Mouse (Mus musculus) E14TG2a.4 (cell line): ENCODE measurements around the gene Il17f.

Experiments used
- H3K27me3 ChIP-seq: 2 replicates; pipeline ENCODE4 v1.6.1; 2014; ENCODE audit warnings: low read length, control low read depth; ENCODE audit not compliant: insufficient read depth
- H3K36me3 ChIP-seq: 2 replicates; pipeline ENCODE4 v1.6.1; 2014; ENCODE audit warnings: low read length, control low read depth; ENCODE audit not compliant: insufficient read depth
- H3K4me1 ChIP-seq: replicated peaks from 2 replicates; pipeline ENCODE4 v1.6.1; 2014; ENCODE audit warnings: low read depth, low read length, control low read depth
- H3K4me3 ChIP-seq: replicated peaks from 2 replicates; pipeline ENCODE4 v1.5.1; 2014; ENCODE audit warnings: mild to moderate bottlenecking, low read length
- H3K9me3 ChIP-seq: 2 replicates; pipeline ENCODE4 v1.6.1; 2014; ENCODE audit warnings: low read length, control low read depth
- CTCF ChIP-seq: conservative IDR thresholded peaks from 2 replicates; pipeline ENCODE4 v1.5.1; 2014; ENCODE audit warnings: low read length
- NANOG ChIP-seq: IDR thresholded peaks from 2 replicates; pipeline ENCODE4 v1.6.1; 2014; ENCODE audit warnings: borderline replicate concordance, low read length, mixed read lengths
- POU5F1 ChIP-seq: IDR thresholded peaks from 2 replicates; pipeline ENCODE4 v1.6.1; 2014; ENCODE audit warnings: low read length, borderline replicate concordance

Il17f gene

DNA sequence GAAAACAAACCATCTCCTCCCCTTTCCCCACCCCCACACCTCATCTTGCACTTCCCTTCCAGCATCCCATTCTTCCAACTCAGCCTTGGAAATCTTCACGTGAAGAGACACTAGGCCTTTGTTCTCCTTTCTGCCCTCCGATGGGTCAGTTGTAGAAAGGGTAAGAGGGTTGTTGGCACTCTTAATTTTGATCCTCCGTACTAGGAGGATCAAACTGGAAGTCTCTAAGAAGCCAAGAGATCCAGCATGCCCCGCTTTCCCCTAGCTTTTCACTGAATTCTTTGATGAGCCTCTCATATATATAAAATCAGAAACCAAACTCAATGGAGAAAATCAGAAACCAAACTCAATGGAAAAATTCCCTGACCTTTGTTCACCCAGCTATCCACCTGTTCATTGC lies 33.1 kb upstream of the Il17f start:
- Histone ChIP-seq H3K27me3 (no peaks in the 10 kb centered on the region), H3K4me3 (no peak overlapping the region), H3K9me3 (no peaks in the 10 kb centered on the region), H3K36me3 (peaks cover 3% of the 10 kb centered on the region), H3K4me1 (peaks cover 10% of the 10 kb centered on the region)
- TF ChIP-seq POU5F1 (no peak), NANOG (no peak), CTCF (no peak)

DNA sequence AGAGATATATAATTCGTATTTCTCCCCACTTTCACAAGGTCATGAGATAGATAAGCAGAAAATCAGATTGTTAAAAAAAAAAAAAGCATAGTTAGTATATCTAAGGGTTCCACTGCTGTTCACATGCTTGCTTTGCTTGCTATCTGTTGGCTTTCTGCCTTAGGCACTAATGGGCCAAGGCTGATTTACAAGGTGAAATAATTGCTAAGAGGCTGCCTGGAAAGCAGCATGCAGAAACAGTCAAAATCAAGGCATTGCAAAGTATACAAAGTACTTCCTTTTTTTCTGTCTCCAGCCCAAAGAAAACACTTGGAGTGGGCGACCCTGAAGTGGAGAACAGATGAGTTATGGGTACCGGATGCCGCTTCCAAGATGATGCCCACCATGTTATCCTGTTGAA lies 30.5 kb upstream of the Il17f start:
- no peak for TF ChIP-seq CTCF
- no peak for TF ChIP-seq POU5F1
- TF ChIP-seq NANOG: no peak
- peaks cover 32% of the 10 kb centered on the region for H3K4me1 ChIP-seq
- no peak overlapping the region for H3K4me3 ChIP-seq
- H3K36me3 ChIP-seq: peaks cover 28% of the 10 kb centered on the region
- no peaks in the 10 kb centered on the region for H3K9me3 ChIP-seq
- H3K27me3 ChIP-seq: no peaks in the 10 kb centered on the region

GRCm38 (mm10) chr1:20819771-20820605 lies 29.6 kb upstream of the Il17f start, which contains the start of gene Mcm3:
TSS of gene Mcm3 (minus strand) at chr1:20820312.
- peaks cover 41% of the 10 kb centered on the region for H3K4me1 ChIP-seq
- no peaks in the 10 kb centered on the region for H3K9me3 ChIP-seq
- no peak; the same call in 1 of the 2 replicates for TF ChIP-seq NANOG
- TF ChIP-seq POU5F1: no peak
- TF ChIP-seq CTCF: no peak

DNA sequence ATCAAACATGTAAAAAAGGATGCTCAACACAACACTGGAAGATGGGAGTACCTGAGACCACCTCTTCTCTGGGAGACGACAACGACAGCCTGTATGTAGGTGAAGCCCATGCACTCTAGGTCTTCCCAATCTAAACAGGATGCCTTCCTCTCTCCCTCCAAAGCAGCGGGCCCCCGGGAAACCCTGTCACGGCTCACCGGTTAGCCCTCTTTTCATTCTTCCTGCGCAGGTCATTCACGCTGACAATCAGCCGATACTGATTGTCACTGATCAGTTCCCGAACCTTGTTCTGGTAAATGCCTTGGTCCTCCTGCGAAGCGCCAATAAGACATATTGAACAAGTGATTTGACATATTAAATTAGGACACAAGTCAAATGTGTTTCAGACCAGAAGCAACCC lies 27.2 kb upstream of the Il17f start:
- Histone ChIP-seq H3K27me3 (no peaks in the 10 kb centered on the region), H3K4me1 (peaks cover 61% of the 10 kb centered on the region), H3K36me3 (peaks cover 62% of the 10 kb centered on the region), H3K4me3 (peak overlapping the region; percentile 90), H3K9me3 (no peaks in the 10 kb centered on the region)
- TF ChIP-seq POU5F1: no peak
- TF ChIP-seq CTCF: no peak
- TF ChIP-seq NANOG: no peak

More at GRCm38 (mm10) chr1:20819771-20820605, 29.6 kb upstream of the Il17f start, which contains the start of gene Mcm3:
- Histone ChIP-seq H3K4me3 (peak within 1 kb of the TSS; percentile 90), H3K27me3 (no peaks in the 10 kb centered on the region), H3K36me3 (peaks cover 38% of the 10 kb centered on the region)

- peaks cover 61% of the 10 kb centered on the region for H3K4me1 ChIP-seq
- H3K27me3 ChIP-seq: no peaks in the 10 kb centered on the region
- TF ChIP-seq NANOG (no peak), POU5F1 (no peak), CTCF (no peak)
- no peaks in the 10 kb centered on the region for H3K9me3 ChIP-seq
- H3K36me3 ChIP-seq: peaks cover 66% of the 10 kb centered on the region
- no peak overlapping the region for H3K4me3 ChIP-seq
These were observed 26.8 kb upstream of the Il17f start for GRCm38 (mm10) chr1:20817172-20817571.

DNA sequence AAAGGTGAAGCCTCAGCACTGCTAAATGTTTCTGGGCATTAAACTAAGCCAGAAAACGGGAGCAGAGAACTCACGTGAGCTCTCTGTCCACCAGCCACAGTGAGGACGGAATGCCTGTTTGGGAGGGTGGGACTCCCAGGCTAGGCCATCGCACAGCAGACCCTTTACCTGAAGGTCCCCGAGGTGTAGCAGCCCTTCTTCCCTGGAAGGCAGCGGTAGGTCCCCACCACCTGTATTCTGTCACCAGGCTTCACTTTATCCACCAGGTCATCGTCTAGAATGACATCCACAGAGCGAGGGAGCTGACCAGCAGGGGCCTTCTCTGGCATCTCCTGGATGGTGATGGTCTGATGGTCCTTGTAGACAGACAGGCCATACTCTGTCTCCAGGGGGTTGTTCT lies 24.1 kb upstream of the Il17f start:
- Histone ChIP-seq H3K4me1 (peaks cover 65% of the 10 kb centered on the region), H3K9me3 (no peaks in the 10 kb centered on the region), H3K27me3 (no peaks in the 10 kb centered on the region), H3K4me3 (no peak overlapping the region), H3K36me3 (peaks cover 92% of the 10 kb centered on the region)
- TF ChIP-seq CTCF (no peak), POU5F1 (no peak), NANOG (no peak)

DNA sequence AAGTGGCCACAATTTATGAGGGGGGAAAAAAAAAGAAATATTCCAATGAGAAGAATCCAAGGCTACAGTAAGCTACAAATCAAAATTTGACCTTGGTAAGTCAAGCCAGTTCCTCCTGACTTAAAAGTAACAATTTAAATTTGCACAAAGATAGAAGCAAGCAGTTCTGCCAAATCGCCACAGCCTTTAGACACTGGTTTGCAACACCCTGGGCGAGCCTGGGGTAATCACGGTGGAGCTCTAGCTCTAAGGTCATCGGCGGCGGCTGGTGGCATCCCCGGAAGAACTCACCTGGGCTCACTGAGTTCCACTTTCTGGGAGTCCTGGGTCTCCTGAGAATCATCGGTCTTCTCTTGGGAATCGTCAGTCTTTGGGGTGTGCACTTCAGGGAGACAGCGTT lies 14.1 kb upstream of the Il17f start:
- H3K27me3 ChIP-seq: no peaks in the 10 kb centered on the region
- H3K4me3 ChIP-seq: no peak overlapping the region
- TF ChIP-seq CTCF (no peak), POU5F1 (no peak), NANOG (no peak)
- H3K4me1 ChIP-seq: peaks cover 38% of the 10 kb centered on the region
- H3K36me3 ChIP-seq: peaks cover 99% of the 10 kb centered on the region
- no peaks in the 10 kb centered on the region for H3K9me3 ChIP-seq

DNA sequence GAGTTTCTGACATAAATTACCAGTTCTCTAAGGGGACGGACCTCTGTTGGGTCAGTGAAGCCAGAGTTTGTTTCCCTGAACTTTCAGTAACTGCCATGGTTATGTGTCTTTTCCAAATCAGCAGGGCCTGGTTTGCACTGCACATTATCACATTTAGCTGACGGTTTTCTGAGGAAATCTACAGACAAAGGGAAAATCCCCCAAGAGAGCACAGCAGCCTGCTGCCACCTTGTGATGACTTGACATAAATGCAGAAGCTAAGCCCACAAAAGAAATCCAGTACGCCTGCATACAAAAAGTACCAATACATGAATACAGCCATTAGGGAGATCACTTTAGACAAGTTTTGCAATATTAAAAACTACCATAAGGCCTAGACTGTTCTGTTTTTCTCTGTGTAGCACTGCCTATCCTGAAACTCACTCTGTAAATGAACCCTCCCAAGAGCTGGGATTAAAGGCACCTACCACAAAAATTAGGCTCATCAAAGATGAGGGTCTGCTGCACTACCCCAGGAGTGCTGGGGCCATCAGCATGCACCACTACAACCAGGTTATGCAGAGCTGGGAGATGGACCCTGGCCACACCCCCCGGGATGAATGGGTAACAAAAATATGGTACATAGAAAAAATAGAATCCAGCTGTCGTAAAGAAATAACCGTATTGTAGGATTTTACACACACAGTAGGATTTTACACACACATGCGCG lies 11.4 kb upstream of the Il17f start:
- peaks cover 35% of the 10 kb centered on the region for H3K4me1 ChIP-seq
- H3K36me3 ChIP-seq: peaks cover 94% of the 10 kb centered on the region
- TF ChIP-seq NANOG: no peak
- TF ChIP-seq CTCF: peak; percentile 24
- no peaks in the 10 kb centered on the region for H3K9me3 ChIP-seq
- H3K27me3 ChIP-seq: no peaks in the 10 kb centered on the region
- H3K4me3 ChIP-seq: no peak overlapping the region
